Mouse (Mus musculus): ENCODE results near the gene Krtap3-2.

DNA sequence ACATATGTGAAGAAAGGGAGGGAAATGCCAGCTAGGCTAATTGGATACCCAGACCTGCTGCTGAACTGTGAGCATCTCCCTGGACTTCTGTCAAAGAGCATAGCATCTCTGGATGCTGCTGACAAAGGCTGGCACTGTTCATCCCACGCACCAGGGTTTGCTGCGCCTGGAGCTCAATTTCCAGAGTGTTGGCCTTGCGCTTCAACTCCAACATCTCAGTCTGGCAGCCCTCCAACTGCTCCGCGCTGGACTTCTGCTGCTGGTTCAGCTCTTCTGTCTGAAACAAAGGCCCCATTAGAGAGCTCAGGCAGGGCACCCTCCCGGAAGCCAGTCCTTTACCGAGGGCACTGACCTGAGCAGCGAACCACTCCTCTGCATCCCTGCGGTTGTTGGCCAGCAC, 16.9 kb downstream of the Krtap3-2 start:
- TF ChIP-seq TAL1 (IDR thresholded peaks at IDR 0.05; ENCODE audit: low read length), result no peak
- no peak for TF ChIP-seq GATA1 (IDR thresholded peaks at IDR 0.05; ENCODE audit: low read length)
